In genomic region chr1:180904039-180904814, GRCm38 (mm10) we compare ENCODE assay signal across 1 mouse cellular context.
TF ChIP-seq lines count a peak whose summit lies in the region.

Gene Pycr2, plus strand, starts transcription at chr1:180904293.

TF ChIP-seq in MEL, 35 proteins besides CTCF, POLR2A, EP300 and RAD21 (continued from another document):
- TF ChIP-seq MAZ (IDR thresholded peaks at IDR 0.05; ENCODE audit: low read depth, low read length): no peak; the same call in 1 of the 2 replicates
- no peak for TF ChIP-seq POLR2AphosphoS5 (IDR thresholded peaks at IDR 0.05; ENCODE audit: borderline replicate concordance, low read depth, low read length)
- peak; percentile 98 for TF ChIP-seq USF1 (IDR thresholded peaks at IDR 0.05; ENCODE audit: low read depth, low read length)
- no peak for TF ChIP-seq GABPA (IDR thresholded peaks at IDR 0.05; ENCODE audit: low read depth, low read length)
- TF ChIP-seq CHD2 (IDR thresholded peaks at IDR 0.05; ENCODE audit: low read length): no peak
- TF ChIP-seq MAFK (IDR thresholded peaks at IDR 0.05; ENCODE audit: borderline replicate concordance, low read depth, low read length): no peak
- no peak for TF ChIP-seq ELF1 (IDR thresholded peaks at IDR 0.05; ENCODE audit: low read depth, low read length)
TF ChIP-seq in MEL: peak in this region for 13.
